Mouse (Mus musculus) monocyte, adult 5-6 weeks (primary cell): ENCODE results near the gene Olfr99. TPM values are rescaled to one million over a fixed set of nuclear protein-coding genes. Genes with fewer than 3 reads are reported as not detected.

Experiments
- total RNA-seq: library from RNA; stranded (forward); fragments of 200-1000, 200-491, 200-594 nt; gene quantifications from 3 replicates; pipeline ENCODE4 v1.2.3, GENCODE M21; 2017

Olfr99 gene
- total RNA-seq, 1 experiment from 2014 or later, result not detected

Other genes starting within 250 kb of the Olfr99 start
- gene Gabbr1, start 237.5 kb downstream of the Olfr99 start, total RNA-seq, result 20.1 to 24.2 TPM (median 24.1 TPM) in 3 replicates
- gene Olfr90, start 195.0 kb downstream of the Olfr99 start, total RNA-seq, result not detected in 3 replicates
- not detected in 3 replicates for gene Olfr91, start 185.2 kb downstream of the Olfr99 start, total RNA-seq
- 0.48 TPM in 1 of 3 replicates, not detected in the others for gene Olfr92, start 163.4 kb downstream of the Olfr99 start, total RNA-seq
- gene Olfr93, start 122.0 kb downstream of the Olfr99 start, total RNA-seq, result not detected in 3 replicates
- not detected in 3 replicates for gene Ubd, start 89.6 kb downstream of the Olfr99 start, total RNA-seq
- not detected in 3 replicates for gene Olfr94, start 82.5 kb downstream of the Olfr99 start, total RNA-seq
- not detected in 3 replicates for gene Olfr95, start 70.3 kb downstream of the Olfr99 start, total RNA-seq
- gene Olfr96, start 63.3 kb downstream of the Olfr99 start, total RNA-seq, result not detected in 3 replicates
- not detected in 3 replicates for gene Olfr97, start 46.1 kb downstream of the Olfr99 start, total RNA-seq
- not detected in 3 replicates for gene Olfr98, start 19.7 kb downstream of the Olfr99 start, total RNA-seq
- 78.7 to 86.4 TPM (median 79.2 TPM) in 3 replicates for gene H2-M3, start 13.2 kb downstream of the Olfr99 start, total RNA-seq
- not detected in 3 replicates for gene Olfr101, start 20.9 kb upstream of the Olfr99 start, total RNA-seq
- gene Olfr102, start 33.6 kb upstream of the Olfr99 start, total RNA-seq, result not detected in 3 replicates
- not detected in 3 replicates for gene Olfr103, start 56.2 kb upstream of the Olfr99 start, total RNA-seq
- not detected in 3 replicates for gene Olfr104-ps, start 76.1 kb upstream of the Olfr99 start, total RNA-seq
- not detected in 3 replicates for gene Olfr105-ps, start 95.6 kb upstream of the Olfr99 start, total RNA-seq
- not detected in 3 replicates for gene Olfr106-ps, start 106.9 kb upstream of the Olfr99 start, total RNA-seq
- gene Olfr107, start 115.8 kb upstream of the Olfr99 start, total RNA-seq, result not detected in 3 replicates
- not detected in 3 replicates for gene Olfr108, start 162.0 kb upstream of the Olfr99 start, total RNA-seq
- gene Olfr109, start 175.5 kb upstream of the Olfr99 start, total RNA-seq, result not detected in 3 replicates
- gene H2-M2, start 200.1 kb upstream of the Olfr99 start, total RNA-seq, result 0.87 to 3.0 TPM in 2 of 3 replicates, not detected in the other
- gene Olfr110, start 209.0 kb upstream of the Olfr99 start, total RNA-seq, result not detected in 3 replicates
- 0.29 TPM in 1 of 3 replicates, not detected in the others for gene Olfr111, start 224.6 kb upstream of the Olfr99 start, total RNA-seq